Mouse (Mus musculus): ENCODE results near the gene Olfr619. TPM values are rescaled to one million over a fixed set of nuclear protein-coding genes. Genes with fewer than 3 reads are reported as not detected.

Olfr619 gene
- polyA plus RNA-seq (2011; ENCODE audit: insufficient read depth, insufficient read length, low read depth, missing spikeins), result not detected in 2 replicates

- no peaks in the 10 kb centered on the region for H3K4me1 ChIP-seq (ENCODE audit: control insufficient read depth, insufficient read depth, low read length)
- no peaks in the 10 kb centered on the region for H3K36me3 ChIP-seq (ENCODE audit: control insufficient read depth, insufficient read depth, low read length, poor library complexity, severe bottlenecking)
- no peak within 1 kb of the TSS for H3K4me3 ChIP-seq (ENCODE audit: low read depth, low read length)
- H3K9ac ChIP-seq (ENCODE audit: low read depth, poor library complexity, severe bottlenecking), result no peak within 1 kb of the TSS
- H3K27me3 ChIP-seq (ENCODE audit: control insufficient read depth, insufficient read depth, low read length, poor library complexity, severe bottlenecking), result no peaks in the 10 kb centered on the region
- TF ChIP-seq POLR2A (IDR thresholded peaks at IDR 0.05; ENCODE audit: insufficient read depth, low read length) (no peak), CTCF (IDR thresholded peaks at IDR 0.05; ENCODE audit: low read depth, low read length) (no peak), EP300 (IDR thresholded peaks at IDR 0.05; ENCODE audit: insufficient read depth, low read depth, low read length) (no peak)
- no peaks in the 10 kb centered on the region for H3K9me3 ChIP-seq (replicated peaks; ENCODE audit: control insufficient read depth, insufficient read depth, low read length, poor library complexity, severe bottlenecking)
- no peak within 1 kb of the TSS for H3K27ac ChIP-seq (ENCODE audit: insufficient read depth, low read length)
Measured at GRCm38 (mm10) chr7:103600275-103600674, at the start of gene Olfr619. Gene Olfr619, plus strand, starts transcription at chr7:103600575.

GRCm38 (mm10) chr7:103555779-103556178, 44.6 kb upstream of the Olfr619 start, which contains the start of gene Olfr615:
Gene Olfr615, plus strand, starts transcription at chr7:103556079.
- no peaks in the 10 kb centered on the region for H3K9me3 ChIP-seq (replicated peaks; ENCODE audit: control insufficient read depth, insufficient read depth, low read length, poor library complexity, severe bottlenecking)
- no peaks in the 10 kb centered on the region for H3K4me1 ChIP-seq (ENCODE audit: control insufficient read depth, insufficient read depth, low read length)
- H3K4me3 ChIP-seq (ENCODE audit: low read depth, low read length), result no peak within 1 kb of the TSS
- no peak within 1 kb of the TSS for H3K27ac ChIP-seq (ENCODE audit: insufficient read depth, low read length)
- no peak within 1 kb of the TSS for H3K9ac ChIP-seq (ENCODE audit: low read depth, poor library complexity, severe bottlenecking)
- TF ChIP-seq EP300 (IDR thresholded peaks at IDR 0.05; ENCODE audit: insufficient read depth, low read depth, low read length) (no peak), CTCF (IDR thresholded peaks at IDR 0.05; ENCODE audit: low read depth, low read length) (no peak), POLR2A (IDR thresholded peaks at IDR 0.05; ENCODE audit: insufficient read depth, low read length) (no peak)
- no peaks in the 10 kb centered on the region for H3K36me3 ChIP-seq (ENCODE audit: control insufficient read depth, insufficient read depth, low read length, poor library complexity, severe bottlenecking)
- no peaks in the 10 kb centered on the region for H3K27me3 ChIP-seq (ENCODE audit: control insufficient read depth, insufficient read depth, low read length, poor library complexity, severe bottlenecking)

GRCm38 (mm10) chr7:103569043-103569442, 31.3 kb upstream of the Olfr619 start, which contains the start of gene Olfr616:
Gene Olfr616, minus strand, starts transcription at chr7:103569143.
- no peak within 1 kb of the TSS for H3K9ac ChIP-seq (ENCODE audit: low read depth, poor library complexity, severe bottlenecking)
- TF ChIP-seq EP300 (IDR thresholded peaks at IDR 0.05; ENCODE audit: insufficient read depth, low read depth, low read length), result no peak
- TF ChIP-seq POLR2A (IDR thresholded peaks at IDR 0.05; ENCODE audit: insufficient read depth, low read length), result no peak
- TF ChIP-seq CTCF (IDR thresholded peaks at IDR 0.05; ENCODE audit: low read depth, low read length), result no peak
- H3K4me3 ChIP-seq (ENCODE audit: low read depth, low read length), result no peak within 1 kb of the TSS
- no peaks in the 10 kb centered on the region for H3K9me3 ChIP-seq (replicated peaks; ENCODE audit: control insufficient read depth, insufficient read depth, low read length, poor library complexity, severe bottlenecking)
- no peaks in the 10 kb centered on the region for H3K4me1 ChIP-seq (ENCODE audit: control insufficient read depth, insufficient read depth, low read length)
- no peaks in the 10 kb centered on the region for H3K27me3 ChIP-seq (ENCODE audit: control insufficient read depth, insufficient read depth, low read length, poor library complexity, severe bottlenecking)
- H3K36me3 ChIP-seq (ENCODE audit: control insufficient read depth, insufficient read depth, low read length, poor library complexity, severe bottlenecking), result no peaks in the 10 kb centered on the region
- no peak within 1 kb of the TSS for H3K27ac ChIP-seq (ENCODE audit: insufficient read depth, low read length)

- H3K4me1 ChIP-seq (ENCODE audit: control insufficient read depth, insufficient read depth, low read length), result no peaks in the 10 kb centered on the region
- no peak within 1 kb of the TSS for H3K27ac ChIP-seq (ENCODE audit: insufficient read depth, low read length)
- no peaks in the 10 kb centered on the region for H3K9me3 ChIP-seq (replicated peaks; ENCODE audit: control insufficient read depth, insufficient read depth, low read length, poor library complexity, severe bottlenecking)
- H3K27me3 ChIP-seq (ENCODE audit: control insufficient read depth, insufficient read depth, low read length, poor library complexity, severe bottlenecking), result no peaks in the 10 kb centered on the region
- no peaks in the 10 kb centered on the region for H3K36me3 ChIP-seq (ENCODE audit: control insufficient read depth, insufficient read depth, low read length, poor library complexity, severe bottlenecking)
- no peak within 1 kb of the TSS for H3K9ac ChIP-seq (ENCODE audit: low read depth, poor library complexity, severe bottlenecking)
- TF ChIP-seq EP300 (IDR thresholded peaks at IDR 0.05; ENCODE audit: insufficient read depth, low read depth, low read length) (no peak), CTCF (IDR thresholded peaks at IDR 0.05; ENCODE audit: low read depth, low read length) (no peak), POLR2A (IDR thresholded peaks at IDR 0.05; ENCODE audit: insufficient read depth, low read length) (no peak)
- no peak within 1 kb of the TSS for H3K4me3 ChIP-seq (ENCODE audit: low read depth, low read length)
Measured at GRCm38 (mm10) chr7:103572761-103573160, 27.6 kb upstream of the Olfr619 start, which contains the start of gene Olfr617. Gene Olfr617, plus strand, starts transcription at chr7:103573061.

- Histone ChIP-seq H3K4me3 (ENCODE audit: low read depth, low read length) (no peak within 1 kb of the TSS), H3K4me1 (ENCODE audit: control insufficient read depth, insufficient read depth, low read length) (no peaks in the 10 kb centered on the region), H3K27ac (ENCODE audit: insufficient read depth, low read length) (no peak within 1 kb of the TSS), H3K9me3 (replicated peaks; ENCODE audit: control insufficient read depth, insufficient read depth, low read length, poor library complexity, severe bottlenecking) (no peaks in the 10 kb centered on the region), H3K27me3 (ENCODE audit: control insufficient read depth, insufficient read depth, low read length, poor library complexity, severe bottlenecking) (no peaks in the 10 kb centered on the region), H3K36me3 (ENCODE audit: control insufficient read depth, insufficient read depth, low read length, poor library complexity, severe bottlenecking) (no peaks in the 10 kb centered on the region), H3K9ac (ENCODE audit: low read depth, poor library complexity, severe bottlenecking) (no peak within 1 kb of the TSS)
- TF ChIP-seq POLR2A (IDR thresholded peaks at IDR 0.05; ENCODE audit: insufficient read depth, low read length) (no peak), EP300 (IDR thresholded peaks at IDR 0.05; ENCODE audit: insufficient read depth, low read depth, low read length) (no peak), CTCF (IDR thresholded peaks at IDR 0.05; ENCODE audit: low read depth, low read length) (no peak)
Measured at GRCm38 (mm10) chr7:103589803-103590202, 10.6 kb upstream of the Olfr619 start, which contains the start of gene Olfr618. Gene Olfr618, plus strand, starts transcription at chr7:103590103.

GRCm38 (mm10) chr7:103607425-103607824, 7.0 kb downstream of the Olfr619 start:
- no peaks in the 10 kb centered on the region for H3K4me1 ChIP-seq (ENCODE audit: control insufficient read depth, insufficient read depth, low read length)
- H3K27me3 ChIP-seq (ENCODE audit: control insufficient read depth, insufficient read depth, low read length, poor library complexity, severe bottlenecking), result no peaks in the 10 kb centered on the region
- no peaks in the 10 kb centered on the region for H3K9me3 ChIP-seq (replicated peaks; ENCODE audit: control insufficient read depth, insufficient read depth, low read length, poor library complexity, severe bottlenecking)
- H3K27ac ChIP-seq (ENCODE audit: insufficient read depth, low read length), result no peak overlapping the region
- H3K36me3 ChIP-seq (ENCODE audit: control insufficient read depth, insufficient read depth, low read length, poor library complexity, severe bottlenecking), result no peaks in the 10 kb centered on the region
- no peak overlapping the region for H3K9ac ChIP-seq (ENCODE audit: low read depth, poor library complexity, severe bottlenecking)
- TF ChIP-seq CTCF (IDR thresholded peaks at IDR 0.05; ENCODE audit: low read depth, low read length) (no peak), EP300 (IDR thresholded peaks at IDR 0.05; ENCODE audit: insufficient read depth, low read depth, low read length) (no peak), POLR2A (IDR thresholded peaks at IDR 0.05; ENCODE audit: insufficient read depth, low read length) (no peak)
- no peak overlapping the region for H3K4me3 ChIP-seq (ENCODE audit: low read depth, low read length)
